Mouse (Mus musculus) bone marrow, adult 2 months (tissue): ENCODE measurements around the gene Dpyd.

Experiments
- CTCF ChIP-seq: fragments of 200-500 bp; IDR thresholded peaks from 2 replicates; pipeline ENCODE4 v1.5.1; 2011; ENCODE audit warnings: low read length, control low read depth; ENCODE audit not compliant: control insufficient read depth, insufficient read depth
- POLR2A ChIP-seq: fragments of 200-500 bp; IDR thresholded peaks from 2 replicates; pipeline ENCODE4 v1.6.1; 2011; ENCODE audit warnings: low read depth, mild to moderate bottlenecking, control low read depth, low read length, borderline replicate concordance; ENCODE audit not compliant: control insufficient read depth

DNA sequence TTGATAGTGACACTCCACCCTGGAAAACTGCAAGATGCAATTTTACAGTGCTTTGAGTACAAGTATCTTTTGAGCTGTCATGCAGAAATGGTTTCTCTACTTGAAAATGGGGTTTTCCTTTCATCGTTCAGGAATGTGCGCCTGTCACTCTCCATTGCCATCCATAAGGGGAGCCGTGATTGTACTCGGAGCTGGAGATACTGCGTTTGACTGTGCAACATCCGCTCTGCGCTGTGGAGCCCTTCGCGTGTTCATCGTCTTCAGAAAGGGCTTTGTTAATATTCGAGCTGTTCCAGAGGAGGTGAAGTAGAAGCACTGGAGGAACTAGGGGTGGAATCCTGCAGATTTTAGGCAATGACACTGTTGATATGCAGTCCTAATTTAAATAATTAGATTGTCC lies 337.1 kb downstream of the Dpyd start:
- TF ChIP-seq CTCF (no peak), POLR2A (no peak)
